Mouse (Mus musculus): Measurements from ENCODE around the gene Gm20388. TPM values are rescaled to one million over a fixed set of nuclear protein-coding genes. Genes with fewer than 3 reads are reported as not detected.

The Gm20388 gene
- polyA plus RNA-seq, 1 experiment from 2014 or later = 5.5 TPM

DNA sequence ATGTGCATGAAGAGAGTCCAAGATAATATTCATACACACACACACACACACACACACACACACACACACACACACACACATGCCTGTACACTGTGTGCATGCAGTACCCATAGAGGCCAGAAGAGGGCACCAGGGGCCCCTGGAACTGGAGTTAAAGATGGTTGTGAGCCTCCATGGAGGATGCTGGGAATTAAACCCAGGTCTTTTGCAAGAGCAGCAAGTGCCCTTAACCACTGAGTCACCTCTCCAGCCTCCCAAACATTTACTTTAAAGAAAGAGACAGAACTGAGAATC lies 787.3 kb downstream of the Gm20388 start:
- Histone ChIP-seq H3K4me2 (no peak overlapping the region), H3K9ac (no peak overlapping the region), H3K36me3 (no peaks in the 10 kb centered on the region), H3K4me3 (no peak overlapping the region), H3K9me3 (no peaks in the 10 kb centered on the region), H3K4me1 (peaks cover 60% of the 10 kb centered on the region), H3K27me3 (peaks cover 10% of the 10 kb centered on the region; the same call in 1 of the 2 replicates), H3K27ac (no peak overlapping the region)
- no peak for ATAC-seq (ENCODE audit: borderline replicate concordance, extremely low read depth, low FRiP score, low TSS enrichment)

- Histone ChIP-seq H3K4me3 (no peak overlapping the region), H3K36me3 (no peaks in the 10 kb centered on the region), H3K27ac (peak overlapping the region; percentile 85), H3K4me2 (no peak overlapping the region), H3K9ac (no peak overlapping the region), H3K4me1 (peaks cover 60% of the 10 kb centered on the region), H3K9me3 (no peaks in the 10 kb centered on the region), H3K27me3 (peaks cover 10% of the 10 kb centered on the region; the same call in 1 of the 2 replicates)
- 38% methylated on average over 7 of the region's 7 CpGs for whole genome bisulfite sequencing
- ATAC-seq (ENCODE audit: borderline replicate concordance, extremely low read depth, low FRiP score, low TSS enrichment) = no peak
These were observed 787.8 kb downstream of the Gm20388 start for GRCm38 (mm10) chr8:120698426-120698825.

DNA sequence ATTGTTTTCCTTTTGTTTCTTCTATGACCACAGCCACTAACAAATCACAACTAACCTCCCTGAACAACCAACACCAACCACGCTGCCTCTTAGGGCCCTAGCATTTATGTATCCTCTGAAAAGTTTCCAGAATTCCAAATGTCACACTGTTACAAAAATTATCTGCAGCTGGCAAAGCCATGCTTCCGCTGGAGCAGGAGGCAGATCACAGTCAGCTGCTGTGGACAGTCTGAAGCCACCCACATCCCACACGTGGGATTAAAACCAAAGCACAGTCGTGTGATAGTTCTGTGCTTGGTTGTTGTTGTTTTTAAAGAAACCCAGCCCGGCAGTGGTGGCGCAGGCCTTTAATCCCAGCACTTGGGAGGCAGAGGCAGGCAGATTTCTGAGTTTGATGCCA lies 788.4 kb downstream of the Gm20388 start:
- Histone ChIP-seq H3K9ac (no peak overlapping the region), H3K27ac (peak overlapping the region; percentile 85), H3K36me3 (no peaks in the 10 kb centered on the region), H3K4me1 (peaks cover 55% of the 10 kb centered on the region), H3K4me2 (no peak overlapping the region), H3K4me3 (no peak overlapping the region), H3K9me3 (no peaks in the 10 kb centered on the region), H3K27me3 (peaks cover 15% of the 10 kb centered on the region; the same call in 1 of the 2 replicates)
- no peak for ATAC-seq (ENCODE audit: borderline replicate concordance, extremely low read depth, low FRiP score, low TSS enrichment)
- WGBS = 48% methylated on average over 6 of the region's 6 CpGs

DNA sequence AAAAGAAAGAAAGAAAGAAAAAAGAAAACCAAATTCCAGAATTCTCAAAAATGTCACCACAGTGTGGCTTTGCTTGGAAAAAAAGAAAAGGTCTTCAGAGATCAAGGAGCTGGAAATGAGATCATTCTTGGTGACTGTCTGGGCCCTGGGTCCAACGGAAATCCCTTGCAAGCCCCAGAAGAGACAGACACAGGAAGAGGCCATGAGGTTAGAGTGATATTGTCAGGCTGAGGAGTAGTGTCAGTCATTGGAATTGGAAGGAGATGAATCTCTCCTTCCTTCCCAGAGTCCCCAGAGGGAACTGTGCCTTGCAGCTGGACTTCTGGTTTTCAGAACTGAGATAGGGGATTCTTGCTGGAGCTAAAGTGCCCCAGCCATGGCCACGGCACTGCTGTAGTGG lies 788.9 kb downstream of the Gm20388 start:
- Histone ChIP-seq H3K4me3 (no peak overlapping the region), H3K27me3 (peaks cover 15% of the 10 kb centered on the region; the same call in 1 of the 2 replicates), H3K9me3 (no peaks in the 10 kb centered on the region), H3K4me1 (peaks cover 50% of the 10 kb centered on the region), H3K4me2 (no peak overlapping the region), H3K36me3 (no peaks in the 10 kb centered on the region), H3K27ac (peak overlapping the region; percentile 45), H3K9ac (no peak overlapping the region)
- WGBS = 45% methylated on average over 2 of the region's 2 CpGs
- no peak for ATAC-seq (ENCODE audit: borderline replicate concordance, extremely low read depth, low FRiP score, low TSS enrichment)

DNA sequence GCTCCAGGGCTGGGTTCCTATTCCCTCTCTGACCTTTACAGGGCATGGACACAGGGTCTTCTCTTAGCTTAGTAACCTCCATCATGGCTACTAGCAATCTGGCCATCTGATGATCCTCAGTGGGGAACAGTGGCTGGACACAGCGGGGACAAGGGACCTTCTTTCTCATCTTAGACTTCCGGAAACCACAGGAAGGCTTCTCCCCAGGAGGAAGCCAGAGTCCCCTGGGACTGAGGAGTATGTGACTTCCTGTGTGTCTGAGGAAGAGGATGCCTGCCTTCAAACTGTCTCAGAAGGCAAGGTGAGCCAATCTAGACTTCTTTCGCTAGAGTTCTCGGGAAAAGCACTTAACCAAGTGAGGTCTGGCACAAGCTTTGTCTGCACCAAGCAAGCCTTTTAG lies 789.4 kb downstream of the Gm20388 start:
- Histone ChIP-seq H3K9ac (no peak overlapping the region), H3K9me3 (no peaks in the 10 kb centered on the region), H3K4me1 (peaks cover 47% of the 10 kb centered on the region), H3K4me3 (no peak overlapping the region), H3K4me2 (no peak overlapping the region), H3K27ac (peak overlapping the region; percentile 45), H3K27me3 (peaks cover 15% of the 10 kb centered on the region; the same call in 1 of the 2 replicates), H3K36me3 (no peaks in the 10 kb centered on the region)
- WGBS = 71% methylated on average over 4 of the region's 4 CpGs
- no peak for ATAC-seq (ENCODE audit: borderline replicate concordance, extremely low read depth, low FRiP score, low TSS enrichment)

- Histone ChIP-seq H3K27ac (no peak overlapping the region), H3K9me3 (no peaks in the 10 kb centered on the region), H3K4me2 (no peak overlapping the region), H3K4me1 (peaks cover 36% of the 10 kb centered on the region), H3K4me3 (no peak overlapping the region), H3K9ac (no peak overlapping the region), H3K27me3 (peaks cover 15% of the 10 kb centered on the region; the same call in 1 of the 2 replicates), H3K36me3 (no peaks in the 10 kb centered on the region)
- no peak for ATAC-seq (ENCODE audit: borderline replicate concordance, extremely low read depth, low FRiP score, low TSS enrichment)
- WGBS = 58% methylated on average over 19 of the region's 19 CpGs
These were observed 791.3 kb downstream of the Gm20388 start for GRCm38 (mm10) chr8:120701758-120702465.

- no peaks in the 10 kb centered on the region for H3K9me3 ChIP-seq
- H3K27ac ChIP-seq = no peak overlapping the region
- H3K27me3 ChIP-seq = peaks cover 15% of the 10 kb centered on the region; the same call in 1 of the 2 replicates
- H3K36me3 ChIP-seq = no peaks in the 10 kb centered on the region
- peaks cover 17% of the 10 kb centered on the region for H3K4me1 ChIP-seq
- 43% methylated on average over 9 of the region's 9 CpGs for WGBS
- ATAC-seq (ENCODE audit: borderline replicate concordance, extremely low read depth, low FRiP score, low TSS enrichment) = no peak
- no peak overlapping the region for H3K4me3 ChIP-seq
- H3K9ac ChIP-seq = no peak overlapping the region
- H3K4me2 ChIP-seq = no peak overlapping the region
These were observed 793.6 kb downstream of the Gm20388 start for GRCm38 (mm10) chr8:120704203-120704602.

DNA sequence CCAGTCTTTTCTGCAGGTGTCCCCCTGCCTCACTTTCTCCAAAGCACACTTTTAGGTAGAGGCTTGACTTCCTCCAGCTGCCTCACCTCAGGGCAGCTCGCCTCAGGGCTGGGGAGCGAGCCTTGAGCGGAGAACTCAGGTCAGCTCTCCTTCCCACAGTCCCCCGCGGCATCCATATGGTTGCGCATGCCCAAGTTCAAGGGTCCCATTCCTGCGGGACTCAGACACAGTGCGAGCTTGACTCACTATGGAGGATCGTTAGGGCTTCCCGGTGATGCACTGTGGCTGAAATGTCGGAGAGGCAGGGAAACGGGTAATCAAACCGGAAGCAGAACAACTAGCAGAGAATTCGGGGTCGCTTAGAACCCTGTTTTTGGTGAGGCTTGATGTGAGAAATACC lies 794.5 kb downstream of the Gm20388 start:
- peaks cover 15% of the 10 kb centered on the region; the same call in 1 of the 2 replicates for H3K27me3 ChIP-seq
- WGBS = 80% methylated on average over 15 of the region's 15 CpGs
- peaks cover 8% of the 10 kb centered on the region for H3K4me1 ChIP-seq
- no peak for ATAC-seq (ENCODE audit: borderline replicate concordance, extremely low read depth, low FRiP score, low TSS enrichment)
- H3K36me3 ChIP-seq = no peaks in the 10 kb centered on the region
- no peak overlapping the region for H3K27ac ChIP-seq
- H3K4me2 ChIP-seq = no peak overlapping the region
- no peaks in the 10 kb centered on the region for H3K9me3 ChIP-seq
- H3K9ac ChIP-seq = no peak overlapping the region
- no peak overlapping the region for H3K4me3 ChIP-seq

- no peak for ATAC-seq (ENCODE audit: borderline replicate concordance, extremely low read depth, low FRiP score, low TSS enrichment)
- Histone ChIP-seq H3K4me1 (peaks cover 5% of the 10 kb centered on the region; the same call in 1 of the 2 replicates), H3K4me2 (no peak overlapping the region), H3K36me3 (no peaks in the 10 kb centered on the region), H3K9ac (no peak overlapping the region), H3K27ac (0 out of 2 replicates have a peak overlapping the region, but pooled peaks have one; percentile 8), H3K27me3 (peaks cover 15% of the 10 kb centered on the region; the same call in 1 of the 2 replicates), H3K4me3 (no peak overlapping the region), H3K9me3 (no peaks in the 10 kb centered on the region)
- WGBS = 64% methylated on average over 3 of the region's 3 CpGs
These were observed 795.6 kb downstream of the Gm20388 start for GRCm38 (mm10) chr8:120706193-120706592.

- Histone ChIP-seq H3K36me3 (no peaks in the 10 kb centered on the region), H3K9me3 (no peaks in the 10 kb centered on the region)
- WGBS = 54% methylated on average over 10 of the region's 10 CpGs
These were observed 798.5 kb downstream of the Gm20388 start for GRCm38 (mm10) chr8:120709176-120709575.

GRCm38 (mm10) chr8:120715200-120715599 lies 804.6 kb downstream of the Gm20388 start:
- Histone ChIP-seq H3K4me1 (no peaks in the 10 kb centered on the region), H3K36me3 (no peaks in the 10 kb centered on the region), H3K4me2 (no peak overlapping the region), H3K4me3 (no peak overlapping the region), H3K27me3 (no peaks in the 10 kb centered on the region), H3K9me3 (no peaks in the 10 kb centered on the region), H3K27ac (no peak overlapping the region), H3K9ac (no peak overlapping the region)
- ATAC-seq (ENCODE audit: borderline replicate concordance, extremely low read depth, low FRiP score, low TSS enrichment) = no peak
- 73% methylated on average over 6 of the region's 6 CpGs for WGBS

More at GRCm38 (mm10) chr8:120709176-120709575, 798.5 kb downstream of the Gm20388 start:
- no peak overlapping the region for H3K4me3 ChIP-seq
- no peaks in the 10 kb centered on the region for H3K27me3 ChIP-seq
- no peak for ATAC-seq (ENCODE audit: borderline replicate concordance, extremely low read depth, low FRiP score, low TSS enrichment)
- no peak overlapping the region for H3K4me2 ChIP-seq
- H3K27ac ChIP-seq = no peak overlapping the region
- no peak overlapping the region for H3K9ac ChIP-seq
- H3K4me1 ChIP-seq = peaks cover 5% of the 10 kb centered on the region; the same call in 1 of the 2 replicates

- 68% methylated on average over 15 of the region's 15 CpGs for WGBS
- no peak overlapping the region for H3K4me3 ChIP-seq
- H3K27me3 ChIP-seq = no peaks in the 10 kb centered on the region
- ATAC-seq (ENCODE audit: borderline replicate concordance, extremely low read depth, low FRiP score, low TSS enrichment) = no peak
- H3K27ac ChIP-seq = no peak overlapping the region
- no peak overlapping the region for H3K9ac ChIP-seq
- no peaks in the 10 kb centered on the region for H3K4me1 ChIP-seq
- H3K4me2 ChIP-seq = no peak overlapping the region
- H3K36me3 ChIP-seq = no peaks in the 10 kb centered on the region
- H3K9me3 ChIP-seq = no peaks in the 10 kb centered on the region
These were observed 805.5 kb downstream of the Gm20388 start for GRCm38 (mm10) chr8:120715996-120716680.

Data from lung, embryonic 15.5 days (tissue).